Mouse (Mus musculus) adrenal gland, adult (tissue): Measurements from ENCODE around the gene Fzd4.

Experiments used
- DNase-seq, 2 experiments: peaks; one replicate each; pipeline ENCODE4 v3.0.0; 2022 to 2023; ENCODE audit warnings: low spot score in 1 of 2; ENCODE audit not compliant: inconsistent age in 2 of 2

Gene Fzd4

DNA sequence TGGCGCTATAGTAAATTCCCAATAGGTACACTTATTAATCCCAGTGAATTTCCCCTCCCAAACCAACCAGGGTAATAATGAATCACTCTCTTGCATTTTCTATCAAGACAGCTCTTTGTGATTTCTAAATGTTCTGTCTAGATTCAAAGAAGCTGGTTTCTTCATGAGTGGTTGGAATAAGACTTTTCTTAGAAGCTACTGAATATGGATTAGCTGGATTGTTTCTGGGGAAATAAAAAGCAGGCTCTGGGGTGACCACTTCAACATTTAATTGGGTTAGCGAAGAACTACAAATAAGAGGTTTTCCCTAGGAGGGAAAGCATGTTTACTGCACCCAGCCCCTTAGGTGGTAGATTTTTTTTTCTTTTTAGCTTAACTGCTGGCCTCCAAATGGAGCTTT, 3.4 kb upstream of the Fzd4 start:
- no peak for DNase-seq

DNA sequence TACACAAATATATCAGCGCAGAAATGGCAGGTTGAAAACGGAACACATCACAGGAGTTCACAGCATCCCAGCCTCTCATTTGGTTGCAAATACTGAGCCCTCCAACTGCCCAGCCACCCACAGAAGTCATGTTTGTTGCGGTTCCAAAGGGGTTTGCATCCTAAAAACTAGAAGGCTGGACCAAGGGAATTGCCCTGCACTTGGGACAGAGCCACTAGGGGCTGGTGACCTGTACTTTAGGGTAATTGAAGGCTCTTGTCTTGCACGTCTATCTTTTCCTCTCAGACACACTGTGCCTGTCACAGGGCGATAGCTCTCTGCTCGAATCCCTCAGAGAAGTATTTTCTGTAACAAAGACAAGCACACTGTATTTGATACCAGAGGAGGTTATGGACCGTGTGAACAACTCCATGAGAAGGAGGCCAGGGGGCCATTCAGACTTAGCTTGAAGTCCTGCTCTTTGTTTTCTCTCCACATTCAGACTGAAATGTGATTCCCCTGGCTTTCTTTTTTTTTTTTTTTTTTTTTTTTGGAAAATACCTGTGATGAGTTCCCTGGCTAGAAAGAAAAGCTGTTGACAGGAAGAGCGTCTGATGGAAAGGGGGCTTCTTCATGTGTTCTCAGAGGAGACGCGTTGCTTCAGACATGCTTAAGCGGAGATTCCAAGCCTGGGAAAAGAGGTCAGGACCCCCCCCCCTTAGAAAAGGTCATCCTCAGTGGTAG, 2.9 kb upstream of the Fzd4 start:
- no peak for DNase-seq

DNA sequence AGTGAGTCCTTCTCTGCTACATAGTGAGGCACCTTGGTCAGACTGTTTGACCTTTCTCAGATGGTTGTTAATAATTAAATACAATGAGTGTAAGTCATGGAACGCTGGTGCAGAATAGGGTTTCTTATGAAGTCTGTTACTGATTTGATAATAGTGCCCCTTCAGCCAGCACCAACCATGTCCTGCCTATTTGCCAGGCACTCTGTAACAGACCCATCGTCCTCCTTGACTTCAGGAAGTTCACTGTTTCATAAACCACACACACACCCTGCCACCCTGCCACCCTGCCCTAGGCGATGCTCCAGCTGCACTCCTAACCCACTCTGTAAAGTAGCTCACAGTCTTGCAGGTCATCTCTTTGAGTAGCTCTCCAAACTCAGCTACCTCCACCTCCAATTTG, 2.2 kb upstream of the Fzd4 start:
- DNase-seq: peak in 1 of 2 experiments; percentile 37

DNA sequence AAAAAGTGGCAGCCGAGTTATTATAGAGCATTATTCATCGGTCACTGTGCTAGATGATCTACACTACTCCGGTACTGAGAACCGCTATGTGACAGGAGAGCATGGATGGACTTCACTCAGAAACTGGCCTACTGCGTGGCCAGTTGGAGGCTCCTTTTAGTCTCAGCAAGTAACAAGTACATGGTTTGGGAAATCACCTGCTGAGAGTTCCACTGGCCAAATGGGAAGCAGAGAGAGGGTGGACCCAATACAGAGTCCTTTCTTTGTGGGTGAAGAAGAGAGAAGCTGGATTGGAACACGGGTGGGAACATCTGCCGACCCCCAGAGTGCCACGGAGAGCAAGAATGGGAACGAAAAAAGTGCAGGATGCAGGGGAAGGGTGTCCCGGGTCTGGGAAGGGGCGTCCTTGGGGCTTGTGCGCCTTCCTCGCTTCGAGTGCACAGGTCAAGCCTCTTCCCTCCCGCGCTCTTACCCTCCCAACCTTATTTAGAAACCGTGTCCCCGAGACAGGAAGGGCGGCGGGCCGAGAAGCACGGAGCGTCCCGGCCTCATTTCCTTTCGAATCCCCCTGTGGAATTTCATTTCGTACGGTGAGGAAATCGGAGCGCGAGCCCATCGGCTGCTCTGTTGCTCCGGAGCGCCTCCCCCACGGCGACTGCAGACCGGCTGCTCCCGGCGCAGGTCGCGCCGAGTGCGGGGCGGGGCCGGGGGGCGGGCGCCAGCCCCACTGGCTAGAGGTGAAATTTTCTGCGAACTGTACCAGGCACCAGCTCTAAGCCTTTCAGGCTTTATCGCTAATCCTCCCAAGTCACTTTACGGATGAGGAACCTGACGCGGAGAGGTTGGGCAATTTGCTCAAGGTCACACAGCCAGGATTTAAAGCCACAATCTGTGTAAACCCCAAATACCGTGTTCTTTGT, 842 bp upstream of the Fzd4 start:
- DNase-seq: peak; percentile 85 to 94

DNA sequence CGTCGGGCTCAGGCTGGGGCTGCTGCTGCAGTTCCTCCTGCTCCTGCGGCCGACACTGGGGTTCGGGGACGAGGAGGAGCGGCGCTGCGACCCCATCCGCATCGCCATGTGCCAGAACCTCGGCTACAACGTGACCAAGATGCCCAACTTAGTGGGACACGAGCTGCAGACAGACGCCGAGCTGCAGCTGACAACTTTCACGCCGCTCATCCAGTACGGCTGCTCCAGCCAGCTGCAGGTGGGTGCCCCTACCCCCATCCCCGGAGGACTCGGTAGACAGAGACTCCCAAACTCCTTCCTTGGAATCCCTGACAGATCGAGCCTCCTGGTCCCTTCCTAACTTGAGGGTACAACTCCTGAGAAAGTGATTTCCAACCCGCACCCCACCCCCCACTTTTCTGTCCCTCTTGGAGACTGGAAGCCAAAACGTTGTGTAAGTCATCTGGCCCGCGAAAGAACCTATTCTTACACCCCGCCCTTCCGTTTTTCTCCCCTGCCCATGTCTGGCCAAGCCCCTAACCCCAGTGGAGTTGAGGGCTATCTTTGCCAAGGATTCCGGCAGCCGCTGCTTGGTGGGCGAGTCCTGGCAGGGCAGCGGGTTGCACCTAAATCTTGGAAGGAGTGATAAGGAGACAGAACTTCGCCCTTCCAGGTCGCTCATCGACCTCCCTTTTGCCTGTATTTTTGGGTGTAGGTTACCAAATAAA, 732 bp downstream of the Fzd4 start:
- peak; percentile 39 to 86 for DNase-seq

DNA sequence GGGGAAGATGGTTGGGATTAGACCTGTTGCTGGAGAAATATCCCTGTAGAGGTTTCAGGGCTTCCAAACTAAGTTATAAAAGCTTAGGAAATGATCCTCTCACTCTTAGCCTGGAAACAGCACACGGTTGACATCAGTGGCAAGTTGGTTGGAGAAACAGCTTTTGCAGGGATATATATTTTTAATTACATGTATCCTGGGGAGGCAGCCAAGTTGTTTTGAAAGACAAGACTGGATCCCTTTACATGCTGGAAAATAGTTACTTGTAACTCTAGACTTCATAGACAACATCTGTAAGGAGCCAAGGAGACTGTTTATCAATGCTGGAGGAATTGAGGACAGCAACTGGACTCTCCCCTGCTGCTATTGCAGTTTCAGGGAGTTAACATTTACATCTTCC, 1.9 kb downstream of the Fzd4 start:
- DNase-seq: peak in 1 of 2 experiments; percentile 33

DNA sequence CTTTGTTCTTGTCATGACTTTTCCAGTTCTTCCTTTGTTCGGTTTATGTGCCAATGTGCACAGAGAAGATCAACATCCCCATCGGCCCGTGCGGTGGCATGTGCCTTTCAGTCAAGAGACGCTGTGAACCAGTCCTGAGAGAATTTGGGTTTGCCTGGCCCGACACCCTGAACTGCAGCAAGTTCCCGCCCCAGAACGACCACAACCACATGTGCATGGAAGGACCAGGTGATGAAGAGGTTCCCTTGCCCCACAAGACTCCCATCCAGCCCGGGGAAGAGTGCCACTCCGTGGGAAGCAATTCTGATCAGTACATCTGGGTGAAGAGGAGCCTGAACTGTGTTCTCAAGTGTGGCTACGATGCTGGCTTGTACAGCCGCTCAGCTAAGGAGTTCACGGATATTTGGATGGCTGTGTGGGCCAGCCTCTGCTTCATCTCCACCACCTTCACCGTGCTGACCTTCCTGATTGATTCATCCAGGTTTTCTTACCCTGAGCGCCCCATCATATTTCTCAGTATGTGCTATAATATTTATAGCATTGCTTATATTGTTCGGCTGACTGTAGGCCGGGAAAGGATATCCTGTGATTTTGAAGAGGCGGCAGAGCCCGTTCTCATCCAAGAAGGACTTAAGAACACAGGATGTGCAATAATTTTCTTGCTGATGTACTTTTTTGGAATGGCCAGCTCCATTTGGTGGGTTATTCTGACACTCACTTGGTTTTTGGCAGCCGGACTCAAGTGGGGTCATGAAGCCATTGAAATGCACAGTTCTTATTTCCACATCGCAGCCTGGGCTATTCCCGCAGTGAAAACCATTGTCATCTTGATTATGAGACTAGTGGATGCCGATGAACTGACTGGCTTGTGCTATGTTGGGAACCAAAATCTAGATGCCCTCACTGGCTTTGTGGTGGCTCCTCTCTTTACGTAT, 3.1 kb downstream of the Fzd4 start:
- peak; percentile 12 to 51 for DNase-seq

DNA sequence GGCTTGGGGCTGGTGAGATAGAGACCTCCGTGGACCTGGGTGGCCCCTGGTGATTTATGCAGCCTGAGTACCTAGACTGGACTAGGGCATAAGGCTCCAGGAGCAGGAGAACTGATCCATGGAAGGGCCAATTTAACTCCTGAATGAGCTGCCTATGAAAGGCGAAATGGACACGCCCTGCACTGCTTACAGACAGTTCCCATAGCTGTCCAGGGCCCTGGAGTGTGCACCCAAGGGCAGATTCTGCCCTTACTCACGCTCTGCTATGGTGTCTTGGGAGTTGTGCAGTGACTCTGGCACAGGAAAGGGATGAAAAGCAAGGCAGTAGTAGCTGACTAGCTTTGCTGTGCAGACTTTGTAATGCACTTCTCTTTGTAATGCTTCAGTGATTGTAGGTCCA, 6.1 kb downstream of the Fzd4 start:
- no peak for DNase-seq

DNA sequence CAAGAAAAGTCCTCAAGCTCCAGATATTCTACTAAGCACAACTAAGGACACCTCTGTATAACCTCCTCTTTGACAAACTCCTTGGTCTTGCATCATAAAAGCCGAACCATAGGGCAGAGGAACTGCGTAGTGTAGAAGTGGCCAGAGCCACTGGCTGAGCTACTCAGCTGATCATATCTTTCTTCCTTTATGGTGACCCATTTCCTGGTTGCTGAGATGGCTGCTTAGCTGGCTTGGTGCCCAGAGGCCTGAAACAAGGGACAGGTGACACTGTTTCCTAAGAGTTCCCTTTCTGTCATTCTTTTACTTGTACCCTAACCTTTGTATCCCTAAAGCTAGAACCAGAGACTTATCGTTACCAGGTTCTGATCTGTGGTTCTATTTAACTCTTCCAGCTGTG, 7.2 kb downstream of the Fzd4 start:
- DNase-seq: no peak

DNA sequence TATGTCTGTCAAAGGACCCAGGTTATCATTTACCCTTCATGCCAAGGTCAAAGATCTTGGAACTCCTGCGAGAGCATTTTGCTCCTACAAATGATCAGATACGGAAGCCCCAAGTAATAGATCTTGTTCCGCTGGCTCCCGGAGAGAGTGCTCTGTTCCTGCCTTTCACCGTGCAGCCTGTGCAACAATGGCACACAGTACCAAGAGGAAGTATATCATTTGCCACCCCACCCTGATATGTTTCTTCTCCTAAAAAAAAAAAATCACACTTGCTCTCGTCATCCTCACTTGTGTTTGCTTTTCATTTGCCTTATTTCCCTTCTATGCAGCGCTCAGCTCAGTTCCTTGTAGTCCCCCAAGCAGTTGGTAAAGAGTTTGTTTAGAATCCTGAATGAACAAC, 7.9 kb downstream of the Fzd4 start:
- DNase-seq: no peak

DNA sequence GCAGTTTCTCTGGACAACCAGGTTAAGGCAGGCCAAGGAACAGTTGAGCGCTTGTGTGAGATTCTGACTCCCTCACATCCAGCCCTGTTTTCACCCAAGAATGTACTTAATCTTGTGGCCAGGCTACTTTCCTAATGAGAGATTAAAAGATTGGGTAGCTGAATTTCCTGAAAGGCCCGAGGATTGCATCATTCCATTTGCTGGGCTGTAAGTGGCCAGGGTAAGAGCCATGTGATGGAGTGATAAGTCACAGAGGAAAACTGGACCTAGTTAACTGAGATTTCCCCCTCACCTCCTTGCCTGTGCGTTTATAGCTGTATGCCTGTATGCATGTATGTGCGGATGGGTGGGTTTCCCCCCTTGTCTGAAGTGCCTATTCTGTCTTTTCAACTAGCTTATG, 11.9 kb downstream of the Fzd4 start:
- DNase-seq: no peak

DNA sequence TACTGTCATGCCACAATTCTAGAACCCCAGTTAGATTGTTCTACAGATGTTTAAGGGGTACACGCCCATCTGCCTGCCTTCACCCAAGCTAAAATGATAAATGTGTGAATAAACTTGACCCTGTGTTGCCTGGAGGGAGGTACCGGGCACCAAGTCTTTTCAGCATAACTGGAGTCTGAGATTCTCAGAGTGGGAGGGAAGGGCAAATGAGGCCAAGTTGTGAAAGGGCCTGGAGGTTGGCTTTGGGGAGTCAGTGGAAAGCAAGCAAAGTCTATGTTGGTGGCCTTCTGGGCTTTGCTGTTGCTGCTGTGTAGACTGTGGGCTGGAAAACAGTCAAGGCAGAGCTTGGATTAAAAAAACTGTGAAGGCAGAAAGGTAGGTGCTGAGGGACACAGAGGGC, 13.6 kb downstream of the Fzd4 start:
- DNase-seq: peak in 1 of 2 experiments; percentile 54

DNA sequence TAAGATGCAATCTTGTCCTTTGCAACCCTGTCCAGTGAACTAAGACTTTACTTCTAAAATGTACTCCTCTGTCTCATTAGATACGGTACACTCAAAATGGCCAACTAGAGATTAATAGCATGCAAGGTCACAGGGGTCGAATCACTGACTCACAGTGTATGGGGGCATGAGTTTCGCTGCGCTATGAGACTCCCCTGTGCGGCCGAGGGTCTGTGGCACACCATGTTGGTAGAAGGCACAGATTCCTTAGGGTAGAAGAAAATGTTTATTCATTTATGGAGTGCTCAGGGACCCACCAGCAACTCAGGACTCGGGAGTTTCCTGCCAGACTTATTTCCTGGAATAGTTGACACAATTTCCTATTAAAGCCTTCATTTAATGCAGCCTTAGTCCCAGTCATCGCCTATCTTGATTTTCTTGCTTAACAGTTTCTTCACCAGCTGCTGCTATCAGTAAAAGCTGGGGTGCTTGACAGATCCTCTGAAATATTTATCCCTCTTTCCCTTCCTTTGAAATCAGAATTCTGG, 14.0 kb downstream of the Fzd4 start:
- DNase-seq: no peak

DNA sequence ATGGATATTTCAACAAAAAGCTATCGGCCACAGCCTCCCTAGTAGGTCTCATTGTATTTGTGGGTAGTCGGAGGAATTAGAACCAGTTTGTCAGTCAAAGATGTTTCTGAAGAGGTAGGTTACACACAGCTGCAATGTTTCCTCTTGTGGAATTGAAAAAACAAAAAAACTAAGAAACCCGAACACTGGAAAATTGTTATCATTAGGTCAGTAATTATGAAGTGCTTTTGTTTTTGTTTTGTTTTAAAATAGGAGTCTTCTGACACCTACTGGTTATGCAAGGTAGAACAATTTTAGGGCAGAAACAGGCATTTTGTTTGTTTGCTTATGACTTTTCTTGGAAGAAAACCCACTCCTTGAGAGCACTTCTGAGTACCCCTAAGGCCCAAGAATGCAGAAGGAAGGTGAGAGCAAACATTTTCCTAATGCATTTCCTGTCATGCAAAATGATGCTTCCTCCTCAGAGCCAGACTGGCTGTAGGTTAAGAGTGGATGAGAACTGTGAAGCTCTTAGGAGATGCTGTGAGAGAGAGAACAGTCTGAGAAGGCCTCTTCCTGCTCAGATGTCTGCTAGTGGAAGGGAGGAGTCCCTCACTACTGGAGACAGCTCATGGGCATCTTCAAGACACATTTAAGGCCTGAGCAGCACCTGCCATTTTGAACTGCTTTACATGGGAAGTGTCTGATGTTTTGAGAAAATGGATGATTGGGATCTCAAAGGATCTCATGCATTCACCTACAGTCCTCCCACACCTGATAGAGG, 14.9 kb downstream of the Fzd4 start:
- peak in 1 of 2 experiments; percentile 69 for DNase-seq

DNA sequence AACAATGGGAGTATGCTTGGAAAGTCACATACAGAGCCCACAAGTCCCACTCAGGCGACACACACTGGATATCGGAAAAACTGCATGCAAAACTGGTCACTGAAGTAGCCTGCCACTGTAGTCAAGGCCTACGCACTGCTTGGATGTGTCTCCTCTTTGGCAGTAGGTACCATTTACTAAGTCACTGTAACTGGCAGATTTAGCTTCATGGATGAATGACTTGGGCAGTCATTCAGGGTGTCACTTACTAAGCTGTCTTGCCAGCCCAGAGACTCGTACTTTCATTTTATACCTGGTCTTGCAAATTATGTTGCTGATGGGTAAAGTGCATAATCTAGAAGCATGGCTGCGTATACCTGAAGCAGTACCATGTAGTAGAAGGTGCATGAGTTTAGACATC, 17.1 kb downstream of the Fzd4 start:
- no peak for DNase-seq

DNA sequence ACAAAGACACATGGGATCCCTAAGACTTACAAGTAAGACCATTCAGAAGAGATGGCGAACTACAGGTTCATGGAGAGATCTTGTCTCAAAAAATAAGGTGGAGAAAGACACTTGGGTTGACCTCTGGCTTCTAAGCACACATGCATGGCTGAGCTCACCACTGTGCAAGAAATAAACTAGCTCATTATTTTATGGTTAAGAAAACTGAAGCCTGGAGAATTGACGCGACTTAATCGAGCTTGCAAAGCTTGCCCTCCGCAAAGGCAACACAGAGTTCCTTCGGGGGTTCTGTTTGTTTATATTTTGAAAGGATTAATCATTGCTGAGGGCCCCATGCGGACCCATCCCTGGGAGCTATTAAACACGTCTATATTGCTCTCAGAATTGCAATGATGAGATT, 18.5 kb downstream of the Fzd4 start:
- DNase-seq: peak in 1 of 2 experiments; percentile 13

DNA sequence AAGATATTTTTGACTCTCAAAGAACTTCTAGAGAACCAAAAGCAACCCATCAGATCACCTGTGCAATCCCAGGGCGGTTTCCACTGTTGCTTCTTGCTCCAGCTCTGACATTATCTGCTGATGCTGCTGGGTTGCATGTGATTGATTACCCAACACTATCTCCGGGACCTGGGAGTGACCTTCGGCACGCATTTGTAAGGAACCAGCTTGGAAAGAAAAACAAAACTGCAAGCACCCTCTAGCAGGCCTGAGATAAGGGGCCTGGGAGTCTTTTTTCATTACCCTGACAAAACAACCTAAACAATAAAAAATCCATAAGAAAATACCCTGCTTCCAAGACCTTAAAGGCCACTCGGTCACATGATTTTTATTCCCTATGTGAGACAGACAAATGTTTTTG, 19.0 kb downstream of the Fzd4 start:
- peak; percentile 15 to 75 for DNase-seq

DNA sequence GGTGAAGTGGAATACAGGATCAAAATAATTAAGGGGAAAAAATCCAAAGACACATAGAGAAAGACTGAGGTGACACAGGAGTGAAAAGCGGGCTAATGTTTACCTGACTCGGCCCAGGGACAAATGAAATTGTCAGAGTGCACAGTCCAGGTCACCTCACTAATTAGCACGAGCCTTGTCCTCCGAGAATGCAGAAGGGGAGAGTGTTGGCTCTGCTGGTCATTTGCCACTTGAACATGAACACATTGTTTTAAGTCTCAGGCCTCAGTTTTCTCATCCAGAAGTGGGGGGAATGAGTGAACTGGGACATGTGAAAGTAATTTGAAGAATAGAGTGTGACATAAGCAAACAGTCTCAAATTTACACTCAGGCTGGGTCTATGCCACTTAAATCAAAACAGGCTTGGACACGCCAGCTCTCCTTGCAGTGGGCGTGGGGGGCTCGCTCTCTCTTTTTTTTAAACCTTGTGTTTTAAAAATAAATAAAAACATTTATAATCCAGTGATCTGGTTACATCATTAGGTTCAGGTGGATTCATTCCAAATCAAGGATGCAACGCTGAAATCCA, 19.6 kb downstream of the Fzd4 start:
- DNase-seq: peak in 1 of 2 experiments; percentile 17

DNA sequence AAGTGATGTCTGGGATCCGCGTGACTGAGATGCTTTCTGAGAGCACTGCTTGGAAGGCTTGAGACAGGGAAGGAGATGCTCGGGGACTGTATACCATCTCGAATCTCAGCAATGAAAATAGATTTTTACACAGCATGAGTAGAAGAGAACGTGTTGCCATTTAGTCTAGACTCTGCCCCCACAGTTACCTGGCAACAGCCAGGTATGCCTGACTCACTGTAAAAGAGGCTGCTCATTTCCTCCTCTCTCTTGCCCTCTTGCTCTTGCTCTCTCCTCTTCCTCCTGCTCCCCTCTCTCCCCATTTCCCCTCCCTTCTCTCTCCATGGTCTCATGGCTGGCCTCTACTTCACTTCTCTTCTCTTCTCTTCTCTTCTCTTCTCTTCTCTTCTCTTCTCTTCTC, 20.5 kb downstream of the Fzd4 start:
- DNase-seq: no peak
